Mouse (Mus musculus) hematopoietic stem cell, adult 5-6 weeks (primary cell): ENCODE results near the gene Hmx3. TPM values are rescaled to one million over a fixed set of nuclear protein-coding genes. Genes with fewer than 3 reads are reported as not detected.
A peak's percentile ranks its signal among the peaks of the same experiment; 100 is the strongest.

ENCODE experiments used
- ATAC-seq, 2 experiments: fragments of 125-278 bp in 1 of 2; replicated peaks in 1 of 2; 2 replicates each; pipeline ENCODE4 v1.8.0; 2016 to 2017; ENCODE audit warnings: inconsistent platforms in 2 of 2, mild to moderate bottlenecking in 2 of 2, moderate number of reproducible peaks in 2 of 2, low read depth in 1 of 2, moderate TSS enrichment in 1 of 2; ENCODE audit not compliant: low FRiP score in 2 of 2, poor library complexity in 2 of 2, severe bottlenecking in 2 of 2, insufficient read depth in 1 of 2, low TSS enrichment in 1 of 2
- total RNA-seq: library from RNA; stranded (forward); fragments of 172-1452, 232-1000 nt; gene quantifications from 2 replicates; pipeline ENCODE4 v1.2.3, GENCODE M21; 2017

Gene Hmx3
- total RNA-seq = not detected in 2 replicates

DNA sequence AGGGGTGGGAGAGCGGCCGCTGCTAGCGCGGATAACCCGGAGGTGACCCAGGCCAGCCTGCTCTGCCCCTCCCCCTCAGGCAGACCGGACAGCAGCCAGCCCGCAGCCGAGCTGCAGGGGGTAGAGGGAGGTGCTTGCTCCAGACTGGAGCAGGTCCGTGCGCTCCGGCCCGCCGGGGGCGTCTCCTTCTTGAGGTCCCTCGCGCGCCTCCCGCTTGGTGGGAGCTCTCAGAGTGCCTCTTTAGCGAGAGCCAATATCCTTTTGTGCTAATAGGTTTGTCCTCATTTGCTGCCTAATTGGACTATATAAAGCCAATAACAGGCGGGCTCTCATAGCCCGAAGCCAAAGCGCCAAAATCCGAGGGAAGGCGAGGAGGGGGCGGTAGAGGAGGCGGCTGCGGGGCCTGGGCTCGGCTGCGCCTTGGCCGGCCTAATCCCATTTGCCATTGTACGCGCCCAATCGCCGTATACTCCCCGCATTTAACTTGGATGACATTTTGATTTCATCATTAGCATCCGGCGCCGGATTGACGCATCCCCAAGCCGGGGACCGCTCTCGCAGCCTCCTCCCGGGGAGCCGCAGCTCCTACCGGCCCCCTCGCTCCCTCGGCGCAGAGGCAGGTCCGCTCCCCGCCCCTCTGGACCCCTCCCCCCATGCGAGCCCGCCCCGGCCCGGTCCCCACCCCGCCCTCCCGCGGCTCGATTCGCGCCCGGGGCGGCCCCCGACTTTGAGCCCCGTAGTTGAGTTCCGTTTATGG lies at the start of gene Hmx3:
Gene Hmx3 (plus strand): TSS at position 753 of the 757 bp plus-strand sequence.
- no peak for ATAC-seq

DNA sequence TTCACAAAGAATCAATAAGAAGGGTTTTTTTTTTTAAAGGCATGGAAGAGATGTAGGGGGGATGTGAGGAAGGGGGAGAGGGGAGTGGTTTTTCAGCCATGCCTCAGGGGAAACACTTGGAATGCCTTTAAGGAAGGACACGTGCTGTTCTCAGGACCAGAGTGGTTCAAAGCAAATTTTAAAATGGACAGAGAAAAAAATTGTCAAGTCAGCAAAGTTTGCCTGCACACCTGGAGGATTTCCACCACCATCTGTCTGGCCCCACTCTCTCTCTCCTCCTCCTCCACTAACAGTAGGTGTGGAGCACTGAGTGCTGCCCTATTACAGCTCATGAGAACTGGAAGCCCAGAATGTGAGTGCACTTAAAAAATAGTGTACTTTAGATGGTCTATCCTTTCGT lies 38.9 kb upstream of the Hmx3 start:
- no peak for ATAC-seq

- peak; percentile 49 to 76; a peak in 3 of 4 replicates for ATAC-seq
These were observed 2.7 kb upstream of the Hmx3 start for GRCm38 (mm10) chr7:131539979-131540378.

DNA sequence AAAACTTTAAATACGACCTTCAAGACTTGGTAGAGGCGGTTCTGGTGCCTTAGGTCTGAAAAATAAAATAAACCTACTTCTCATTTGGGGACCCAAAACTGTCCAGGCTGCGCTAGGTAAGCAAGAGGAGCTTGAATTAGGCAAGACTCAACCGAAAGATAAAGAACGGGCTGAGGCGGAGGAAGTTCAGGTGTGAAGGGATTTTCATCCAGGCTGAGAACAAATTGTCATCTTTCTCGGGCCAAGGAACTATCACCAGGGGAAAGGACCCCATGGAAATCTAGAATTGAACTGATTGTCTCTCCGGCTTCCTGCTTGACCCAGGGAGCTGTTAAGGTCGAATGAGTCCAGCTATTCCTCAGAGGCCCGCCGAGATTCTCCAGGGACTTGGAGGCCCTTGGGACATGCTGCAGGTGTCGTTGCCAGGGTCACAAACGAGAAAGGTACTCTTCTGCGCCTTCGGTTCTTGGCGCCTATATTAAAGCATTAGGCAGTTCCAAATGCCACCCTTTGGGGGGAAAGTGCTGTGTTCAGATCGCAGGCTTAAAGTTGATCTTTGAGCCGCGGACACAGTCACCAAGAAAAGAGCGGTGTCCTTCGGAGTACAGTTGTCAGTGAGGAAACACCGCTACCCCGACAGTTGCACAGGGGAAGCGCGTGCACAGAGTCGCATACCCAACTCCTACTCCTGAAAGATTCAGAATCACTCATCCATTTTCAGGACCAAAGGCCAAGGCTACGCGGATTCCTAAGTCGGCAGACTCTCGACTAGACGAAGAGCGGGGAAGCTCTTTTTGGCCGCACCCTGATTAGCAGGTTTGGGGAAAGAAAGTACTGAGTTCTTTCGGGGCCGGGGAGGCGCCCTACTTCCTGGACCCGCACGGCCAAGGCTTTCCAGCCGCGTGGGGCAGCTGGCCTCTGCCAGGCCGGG lies 1.2 kb upstream of the Hmx3 start:
- ATAC-seq = no peak

DNA sequence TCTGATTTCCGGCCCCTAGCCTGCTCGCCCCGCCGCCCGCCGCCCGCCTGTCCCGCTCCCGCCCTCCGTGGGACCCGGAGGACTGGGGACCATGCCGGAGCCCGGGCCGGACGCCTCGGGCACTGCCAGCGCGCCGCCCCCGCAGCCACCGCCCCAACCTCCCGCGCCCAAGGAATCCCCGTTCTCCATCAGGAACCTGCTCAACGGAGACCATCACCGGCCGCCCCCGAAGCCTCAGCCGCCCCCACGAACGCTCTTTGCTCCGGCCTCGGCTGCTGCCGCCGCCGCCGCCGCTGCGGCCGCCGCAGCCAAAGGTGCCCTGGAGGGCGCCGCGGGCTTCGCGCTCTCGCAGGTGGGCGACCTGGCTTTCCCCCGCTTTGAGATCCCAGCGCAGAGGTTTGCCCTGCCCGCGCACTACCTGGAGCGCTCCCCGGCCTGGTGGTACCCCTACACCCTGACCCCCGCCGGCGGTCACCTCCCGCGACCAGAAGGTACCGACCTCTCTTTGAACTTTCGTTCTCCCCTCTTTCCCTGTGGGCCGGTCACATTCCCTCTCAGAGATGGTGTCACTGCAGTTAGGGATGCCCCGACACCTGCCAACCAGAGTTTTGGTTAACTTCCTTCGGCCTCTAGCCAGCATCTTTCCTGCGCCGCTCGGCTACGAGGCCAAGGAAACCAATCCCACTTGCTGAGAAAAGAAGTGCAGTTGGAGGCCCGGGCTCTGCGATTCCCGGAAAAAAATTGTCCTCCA lies 380 bp downstream of the Hmx3 start:
- no peak for ATAC-seq

- ATAC-seq = 0 out of 4 replicates have a peak, but pooled peaks of 1 of the 2 experiments have one; percentile 27
These were observed 1.2 kb downstream of the Hmx3 start for GRCm38 (mm10) chr7:131543623-131544481.

GRCm38 (mm10) chr7:131544871-131545270 lies 2.2 kb downstream of the Hmx3 start:
- ATAC-seq = no peak

DNA sequence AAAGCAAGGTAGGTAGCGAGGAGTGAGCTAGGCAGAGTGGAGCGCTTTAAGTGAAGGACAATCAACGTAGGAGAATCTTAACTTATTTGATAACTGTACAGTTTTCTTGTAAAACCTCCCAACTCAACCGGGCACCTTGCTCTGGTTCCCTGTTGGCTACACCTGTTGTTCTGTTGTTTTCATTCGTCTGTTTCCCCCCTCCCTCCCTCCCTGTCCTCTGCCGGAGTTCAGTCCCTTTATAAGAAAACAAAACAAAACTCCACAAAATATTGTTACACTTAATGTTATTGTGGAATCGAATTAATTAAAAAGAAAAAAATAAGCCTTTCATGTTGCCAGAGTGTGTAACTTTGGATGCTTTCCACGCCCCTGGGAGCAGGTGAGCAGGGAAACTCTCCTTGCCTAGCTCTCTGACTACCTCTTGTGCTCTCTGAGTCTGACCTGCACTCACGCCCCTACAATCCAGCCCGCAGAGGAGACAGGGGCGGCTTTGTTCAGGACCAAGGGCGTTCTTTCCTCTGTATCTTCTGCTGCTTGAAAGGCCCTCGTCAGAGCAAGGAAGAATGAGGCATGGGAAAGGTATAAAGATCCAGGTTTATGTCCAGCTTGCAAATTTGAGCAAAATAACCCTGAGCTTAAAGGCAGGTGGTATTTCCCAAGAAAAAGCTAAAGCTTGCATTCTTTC lies 3.2 kb downstream of the Hmx3 start:
- no peak for ATAC-seq

GRCm38 (mm10) chr7:131546423-131546822 lies 3.8 kb downstream of the Hmx3 start:
- no peak for ATAC-seq

DNA sequence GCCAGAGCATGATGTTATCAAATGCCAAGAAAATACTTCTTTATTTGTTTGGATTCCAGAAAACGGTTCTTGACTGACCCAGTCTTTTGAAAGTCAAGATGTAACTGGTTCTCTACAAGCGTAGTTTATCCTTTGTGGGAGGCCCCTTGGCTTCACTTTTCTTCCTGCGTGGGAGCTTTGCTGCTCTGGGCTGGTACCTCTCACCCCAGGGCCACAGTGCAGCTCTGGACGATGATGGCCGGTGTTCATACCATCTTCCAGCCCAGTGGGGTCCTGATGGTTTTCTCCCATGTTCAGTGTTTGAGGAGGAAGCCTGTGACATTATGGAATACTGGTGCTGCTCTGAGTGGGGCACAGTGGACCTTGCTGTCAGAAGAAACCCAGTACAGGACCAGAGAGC lies 4.8 kb downstream of the Hmx3 start:
- no peak for ATAC-seq

DNA sequence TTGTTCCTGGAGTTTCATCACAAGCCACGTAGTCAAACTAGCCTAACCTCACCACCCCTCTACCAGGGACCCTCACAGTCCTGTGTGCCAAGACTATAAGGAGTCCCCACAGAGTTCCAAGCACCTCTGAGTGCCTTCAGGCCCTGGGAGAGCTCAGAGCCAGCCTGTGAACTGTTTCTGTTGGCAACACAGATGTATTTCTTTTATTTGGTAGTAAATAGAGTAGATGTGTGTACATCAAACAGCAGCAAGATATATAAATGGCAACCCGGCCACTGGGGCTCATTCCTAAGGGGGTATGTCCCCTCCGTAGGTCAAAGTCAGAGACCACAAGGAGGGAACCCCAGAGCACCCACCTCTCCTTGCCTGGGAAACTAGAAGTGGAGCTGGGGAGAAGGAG lies 5.8 kb downstream of the Hmx3 start, which contains the start of gene Hmx2:
Gene Hmx2 (plus strand): TSS at position 301 of the 400 bp plus-strand sequence.
- no peak for ATAC-seq

GRCm38 (mm10) chr7:131551471-131551870 lies 8.8 kb downstream of the Hmx3 start:
- no peak for ATAC-seq

GRCm38 (mm10) chr7:131551931-131552741 lies 9.5 kb downstream of the Hmx3 start:
- ATAC-seq = no peak

GRCm38 (mm10) chr7:131552781-131553180 lies 10.1 kb downstream of the Hmx3 start:
- no peak for ATAC-seq

DNA sequence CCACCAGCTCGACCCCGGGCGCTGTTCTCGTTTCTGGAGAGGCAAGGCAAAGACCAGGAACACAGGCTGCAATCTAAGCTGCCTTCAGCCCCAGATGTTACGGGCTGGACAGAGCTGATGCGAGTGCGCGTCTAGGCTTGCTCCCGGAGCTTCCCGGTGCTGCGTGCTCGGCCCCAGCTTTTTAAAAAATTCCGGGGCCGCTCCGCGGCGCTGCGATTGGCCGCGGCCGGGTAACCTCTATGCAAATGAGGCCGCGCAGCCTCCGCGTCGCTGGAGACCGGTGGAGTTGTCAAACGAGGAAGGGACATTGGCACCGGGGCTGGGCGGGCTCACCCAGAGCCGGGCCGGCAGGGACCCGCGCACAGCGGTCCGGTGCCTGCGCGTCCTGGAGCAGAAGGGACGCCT lies 11.1 kb downstream of the Hmx3 start:
- peak in 1 of 2 experiments; percentile 43; a peak in 1 of 4 replicates for ATAC-seq
